Mouse (Mus musculus) liver, adult 2 months (tissue): Measurements from ENCODE around the gene Atl3. TPM values are rescaled to one million over a fixed set of nuclear protein-coding genes. Genes with fewer than 3 reads are reported as not detected.

Source experiments
- DNase-seq: peaks from one replicate; pipeline ENCODE4 v3.0.0-alpha.2; 2011; ENCODE audit warnings: low read depth, low spot score; ENCODE audit errors: extremely low read depth
- H3K27ac ChIP-seq: fragments of 200-500 bp; replicated peaks from 2 replicates; pipeline ENCODE4 v1.5.1; 2012; ENCODE audit warnings: low read depth, mild to moderate bottlenecking, control low read depth, inconsistent platforms, low read length; ENCODE audit not compliant: insufficient read depth
- H3K27me3 ChIP-seq: fragments of 200-500 bp; 2 replicates; pipeline ENCODE4 v1.6.1; 2012; ENCODE audit warnings: mild to moderate bottlenecking, moderate library complexity, low read length, inconsistent platforms; ENCODE audit not compliant: control insufficient read depth, insufficient read depth
- H3K36me3 ChIP-seq: fragments of 200-500 bp; 2 replicates; pipeline ENCODE4 v1.6.1; 2012; ENCODE audit warnings: low read length, inconsistent platforms; ENCODE audit not compliant: control insufficient read depth, insufficient read depth
- H3K4me1 ChIP-seq: fragments of 200-500 bp; 2 replicates; pipeline ENCODE4 v1.6.1; 2011; ENCODE audit warnings: low read length; ENCODE audit not compliant: control insufficient read depth, insufficient read depth
- H3K4me3 ChIP-seq: fragments of 200-500 bp; 2 replicates; pipeline ENCODE4 v1.5.1; 2011; ENCODE audit warnings: low read depth, mild to moderate bottlenecking, control low read depth, low read length, moderate library complexity; ENCODE audit not compliant: insufficient read depth
- H3K79me2 ChIP-seq: fragments of 200-500 bp; 2 replicates; pipeline ENCODE4 v1.6.1; 2012; ENCODE audit warnings: inconsistent platforms, mild to moderate bottlenecking, low read length, moderate library complexity; ENCODE audit not compliant: control insufficient read depth, insufficient read depth
- H3K9ac ChIP-seq: fragments of 200-500 bp; 2 replicates; pipeline ENCODE4 v1.6.1; 2012; ENCODE audit warnings: low read depth, mild to moderate bottlenecking, control low read depth, inconsistent platforms, low read length
- CTCF ChIP-seq: fragments of 200-500 bp; IDR thresholded peaks from 2 replicates; pipeline ENCODE4 v1.5.1; 2011; ENCODE audit warnings: low read depth, low read length, control low read depth
- POLR2A ChIP-seq: fragments of 200-500 bp; IDR thresholded peaks from 2 replicates; pipeline ENCODE4 v1.6.1; 2011; ENCODE audit warnings: low read length, control low read depth; ENCODE audit not compliant: insufficient read depth; ENCODE audit errors: extremely low read depth
- WGBS: fragments of 180-500 bp; shearing (Covaris S2); methylation state at CpG from one replicate; pipeline ENCODE4 v1.1.7; 2018; 5-methylcytosine and 5-hydroxymethylcytosine counted together
- polyA plus RNA-seq: library from polyadenylated mRNA; depleted of rRNA; stranded (reverse); fragments of >200 nt; gene quantifications from 2 replicates; pipeline ENCODE4 v1.2.3, GENCODE M21; 2012
- total RNA-seq: library from RNA; depleted of rRNA; stranded (reverse); fragments of >200 nt; gene quantifications from 2 replicates; pipeline ENCODE4 v1.2.3, GENCODE M21; 2014

Atl3 gene
- total and polyA plus RNA-seq, 2 experiments: 19.4 to 69.9 TPM

- TF ChIP-seq POLR2A: no peak
- no peak for TF ChIP-seq CTCF
- Histone ChIP-seq H3K27ac (no peak overlapping the region), H3K36me3 (peaks cover 76% of the 10 kb centered on the region), H3K4me3 (no peak overlapping the region), H3K79me2 (no peaks in the 10 kb centered on the region), H3K9ac (no peak overlapping the region), H3K27me3 (no peaks in the 10 kb centered on the region), H3K4me1 (no peaks in the 10 kb centered on the region; the same call in 1 of the 2 replicates)
- 97% methylated on average over 1 of the region's 1 CpGs for WGBS
- DNase-seq: peak; percentile 20
Measured at GRCm38 (mm10) chr19:7523292-7523691, 29.5 kb downstream of the Atl3 start.

- TF ChIP-seq CTCF (no peak), POLR2A (no peak)
- peaks cover 77% of the 10 kb centered on the region for H3K36me3 ChIP-seq
Measured at GRCm38 (mm10) chr19:7523781-7524180, 29.9 kb downstream of the Atl3 start.

GRCm38 (mm10) chr19:7524879-7525278 is 31.0 kb downstream of the Atl3 start:
- Histone ChIP-seq H3K36me3 (peaks cover 76% of the 10 kb centered on the region), H3K79me2 (no peaks in the 10 kb centered on the region), H3K27ac (no peak overlapping the region), H3K4me1 (no peaks in the 10 kb centered on the region; the same call in 1 of the 2 replicates), H3K9ac (no peak overlapping the region), H3K27me3 (no peaks in the 10 kb centered on the region), H3K4me3 (no peak overlapping the region)
- TF ChIP-seq CTCF (no peak), POLR2A (no peak)
- WGBS: 87% methylated on average over 3 of the region's 3 CpGs
- DNase-seq: no peak

More at GRCm38 (mm10) chr19:7523781-7524180, 29.9 kb downstream of the Atl3 start:
- Histone ChIP-seq H3K4me3 (no peak overlapping the region), H3K27ac (no peak overlapping the region), H3K9ac (no peak overlapping the region), H3K4me1 (no peaks in the 10 kb centered on the region; the same call in 1 of the 2 replicates), H3K27me3 (no peaks in the 10 kb centered on the region), H3K79me2 (no peaks in the 10 kb centered on the region)
- peak; percentile 62 for DNase-seq

- Histone ChIP-seq H3K4me3 (no peak overlapping the region), H3K9ac (no peak overlapping the region), H3K36me3 (peaks cover 79% of the 10 kb centered on the region), H3K27ac (no peak overlapping the region), H3K79me2 (no peaks in the 10 kb centered on the region; the same call in 1 of the 2 replicates), H3K27me3 (no peaks in the 10 kb centered on the region), H3K4me1 (no peaks in the 10 kb centered on the region)
- peak; percentile 23 for DNase-seq
- TF ChIP-seq CTCF: peak; percentile 10; the same call in 1 of the 2 replicates
- no peak for TF ChIP-seq POLR2A
- WGBS: 63% methylated on average over 7 of the region's 7 CpGs
Measured at GRCm38 (mm10) chr19:7528639-7529428, 35.0 kb downstream of the Atl3 start.

GRCm38 (mm10) chr19:7531906-7532305 is 38.1 kb downstream of the Atl3 start:
- Histone ChIP-seq H3K36me3 (peaks cover 74% of the 10 kb centered on the region), H3K27ac (no peak overlapping the region), H3K79me2 (no peaks in the 10 kb centered on the region; the same call in 1 of the 2 replicates), H3K27me3 (no peaks in the 10 kb centered on the region), H3K9ac (no peak overlapping the region), H3K4me3 (no peak overlapping the region), H3K4me1 (no peaks in the 10 kb centered on the region)
- DNase-seq: no peak
- TF ChIP-seq POLR2A: no peak
- no peak for TF ChIP-seq CTCF
- WGBS: 93% methylated on average over 5 of the region's 5 CpGs

- Histone ChIP-seq H3K9ac (no peak overlapping the region), H3K27ac (no peak overlapping the region), H3K27me3 (no peaks in the 10 kb centered on the region), H3K79me2 (no peaks in the 10 kb centered on the region; the same call in 1 of the 2 replicates), H3K4me1 (no peaks in the 10 kb centered on the region), H3K36me3 (peaks cover 63% of the 10 kb centered on the region), H3K4me3 (no peak overlapping the region)
- TF ChIP-seq POLR2A (no peak), CTCF (no peak)
- DNase-seq: no peak
- WGBS: 41% methylated on average over 5 of the region's 5 CpGs
Measured at GRCm38 (mm10) chr19:7533891-7534290, 40.1 kb downstream of the Atl3 start.
